Mouse (Mus musculus) ES-Bruce4 (cell line): ENCODE measurements at regions not wholly inside any gene's neighbourhood (a gene's known extent, or its start where the extent isn't known, plus 50 kb on each side); places are given as distances from the start of the nearest gene placed in this dataset.

Source experiments
- H3K27ac ChIP-seq: 2 replicates; pipeline ENCODE4 v1.5.1; 2012; ENCODE audit warnings: low read length, inconsistent platforms; ENCODE audit not compliant: insufficient read depth
- H3K27me3 ChIP-seq: 2 replicates; pipeline ENCODE4 v1.6.1; 2012; ENCODE audit warnings: mild to moderate bottlenecking, low read length, inconsistent platforms; ENCODE audit not compliant: control insufficient read depth, poor library complexity, insufficient read depth, severe bottlenecking
- H3K36me3 ChIP-seq: 2 replicates; pipeline ENCODE4 v1.6.1; 2012; ENCODE audit warnings: inconsistent platforms, mild to moderate bottlenecking, low read length, moderate library complexity; ENCODE audit not compliant: control insufficient read depth, poor library complexity, insufficient read depth, severe bottlenecking
- H3K4me1 ChIP-seq: one replicate; pipeline ENCODE4 v1.8.1; 2011; ENCODE audit warnings: low read length; ENCODE audit not compliant: control insufficient read depth, insufficient read depth
- H3K4me3 ChIP-seq: 2 replicates; pipeline ENCODE4 v1.5.1; 2011; ENCODE audit warnings: low read depth, mild to moderate bottlenecking, low read length
- H3K9ac ChIP-seq: 2 replicates; pipeline ENCODE4 v1.6.1; 2012; ENCODE audit warnings: low read depth, mild to moderate bottlenecking, inconsistent platforms; ENCODE audit not compliant: poor library complexity, severe bottlenecking
- H3K9me3 ChIP-seq: replicated peaks from 2 replicates; pipeline ENCODE4 v1.6.1; 2012; ENCODE audit warnings: mild to moderate bottlenecking, low read length, inconsistent platforms; ENCODE audit not compliant: control insufficient read depth, poor library complexity, insufficient read depth, severe bottlenecking
- CTCF ChIP-seq: IDR thresholded peaks from one replicate; pipeline ENCODE4 v1.8.1; 2011; ENCODE audit warnings: low read depth, low read length
- EP300 ChIP-seq: IDR thresholded peaks from 2 replicates; pipeline ENCODE4 v1.6.1; 2011; ENCODE audit warnings: low read depth, low read length; ENCODE audit not compliant: insufficient read depth
- POLR2A ChIP-seq: IDR thresholded peaks from one replicate; pipeline ENCODE4 v1.8.1; 2011; ENCODE audit warnings: low read length; ENCODE audit not compliant: insufficient read depth

GRCm38 (mm10) chr6:51181905-51182304, 250.6 kb upstream of the Nfe2l3 start:
- Histone ChIP-seq H3K27ac (no peak overlapping the region), H3K9ac (no peak overlapping the region), H3K36me3 (no peaks in the 10 kb centered on the region), H3K4me1 (no peaks in the 10 kb centered on the region), H3K4me3 (no peak overlapping the region), H3K27me3 (peaks cover 24% of the 10 kb centered on the region), H3K9me3 (no peaks in the 10 kb centered on the region)
- TF ChIP-seq POLR2A, result no peak
- TF ChIP-seq EP300, result no peak
- TF ChIP-seq CTCF, result no peak

DNA sequence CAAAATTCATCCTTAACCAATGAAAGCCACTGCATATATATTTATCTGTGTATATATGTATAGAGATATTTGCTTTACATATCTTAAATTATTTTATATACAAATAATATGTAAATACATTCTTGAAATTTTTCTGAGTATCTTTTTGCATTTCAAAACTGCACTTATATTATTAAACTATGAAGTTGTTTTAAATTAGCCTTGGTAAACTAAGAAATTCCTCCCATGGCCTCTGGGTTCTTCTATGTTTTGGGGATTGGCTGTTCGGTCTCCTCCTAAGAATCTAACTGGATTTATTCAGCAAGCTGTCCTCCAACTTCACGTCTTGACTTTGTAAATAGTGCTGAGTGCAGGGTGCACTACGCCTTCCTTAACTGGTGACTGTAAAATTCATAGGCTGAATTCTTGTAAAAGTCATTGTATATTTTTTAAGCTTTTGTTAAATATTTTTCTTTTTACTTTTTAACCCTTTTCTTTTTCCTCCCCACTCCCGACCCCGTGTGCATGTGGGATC, 249.6 kb upstream of the Nfe2l3 start:
- Histone ChIP-seq H3K9me3 (no peaks in the 10 kb centered on the region), H3K27ac (no peak overlapping the region), H3K36me3 (no peaks in the 10 kb centered on the region), H3K4me3 (no peak overlapping the region), H3K4me1 (no peaks in the 10 kb centered on the region), H3K27me3 (peaks cover 18% of the 10 kb centered on the region), H3K9ac (no peak overlapping the region)
- TF ChIP-seq POLR2A (no peak), CTCF (no peak), EP300 (no peak)

DNA sequence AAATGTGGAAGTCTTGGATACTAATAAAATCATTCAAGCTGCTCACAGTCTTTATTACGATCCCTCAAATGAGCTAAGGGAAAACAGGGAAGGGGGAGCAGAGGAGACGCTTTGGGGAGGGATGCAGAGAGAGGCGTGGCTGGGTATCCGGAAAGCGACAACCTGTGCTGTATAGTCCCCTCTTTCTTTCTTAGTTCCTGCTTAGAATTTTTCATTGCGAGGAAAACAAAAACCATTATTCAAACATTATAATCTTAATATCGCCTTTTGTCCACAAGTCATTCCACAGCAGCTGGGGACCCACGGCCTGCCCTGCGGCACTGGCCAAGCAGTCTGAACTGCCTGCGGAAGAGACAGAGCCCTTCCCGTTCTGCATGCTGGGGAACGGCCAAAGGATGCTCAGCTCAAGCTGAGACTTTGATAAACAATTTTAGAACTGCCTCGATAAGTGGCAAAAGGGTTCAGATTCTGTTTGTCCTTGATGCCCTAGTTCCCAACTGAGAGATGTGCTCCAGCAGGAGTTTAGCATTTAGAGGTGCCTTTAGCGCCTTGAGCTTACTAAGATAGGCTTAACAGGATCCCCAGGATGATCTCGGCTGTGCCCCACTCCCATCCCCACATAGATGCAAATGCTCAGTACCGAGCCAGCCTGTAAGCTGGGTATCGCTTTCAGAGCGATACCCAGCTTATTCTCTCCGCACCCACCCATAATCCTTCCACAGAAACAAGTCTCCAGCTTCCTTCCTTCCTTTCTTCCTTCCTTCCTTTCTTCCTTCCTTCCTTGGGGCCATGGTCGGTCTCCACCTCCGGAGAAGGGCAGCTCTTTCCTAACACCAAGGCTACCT, 248.7 kb upstream of the Nfe2l3 start:
- Histone ChIP-seq H3K9ac (no peak overlapping the region), H3K27me3 (peaks cover 18% of the 10 kb centered on the region), H3K9me3 (no peaks in the 10 kb centered on the region), H3K4me1 (no peaks in the 10 kb centered on the region), H3K27ac (no peak overlapping the region), H3K36me3 (no peaks in the 10 kb centered on the region), H3K4me3 (no peak overlapping the region)
- no peak for TF ChIP-seq CTCF
- TF ChIP-seq POLR2A, result no peak
- TF ChIP-seq EP300, result no peak

- no peaks in the 10 kb centered on the region for H3K9me3 ChIP-seq
- H3K27me3 ChIP-seq, result peaks cover 17% of the 10 kb centered on the region
- H3K36me3 ChIP-seq, result no peaks in the 10 kb centered on the region
- H3K27ac ChIP-seq, result no peak overlapping the region
- no peak overlapping the region for H3K9ac ChIP-seq
- TF ChIP-seq POLR2A (no peak), CTCF (no peak), EP300 (no peak)
- H3K4me3 ChIP-seq, result no peak overlapping the region
- no peaks in the 10 kb centered on the region for H3K4me1 ChIP-seq
These were observed 248.0 kb upstream of the Nfe2l3 start for GRCm38 (mm10) chr6:51184500-51184899.

DNA sequence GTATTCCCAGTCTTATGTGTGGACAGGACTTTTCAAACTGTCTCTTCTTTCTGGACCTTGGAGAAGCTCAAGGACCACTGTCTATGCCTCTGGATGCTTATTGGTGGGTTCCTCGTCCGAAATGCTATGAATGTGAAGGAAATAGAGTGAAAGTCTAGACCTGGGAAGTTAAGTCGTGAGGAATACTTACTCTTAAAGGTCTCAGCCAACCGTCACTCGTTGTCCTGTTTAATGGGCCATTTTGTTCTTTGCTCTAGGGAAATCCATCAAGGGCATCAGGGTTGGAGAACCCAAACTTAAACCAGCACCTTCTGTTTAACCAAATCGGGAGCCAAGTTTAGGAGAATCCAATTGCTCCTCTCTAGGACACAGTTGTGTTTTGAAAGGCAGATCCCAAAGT, 247.3 kb upstream of the Nfe2l3 start:
- H3K27me3 ChIP-seq, result peaks cover 14% of the 10 kb centered on the region
- no peaks in the 10 kb centered on the region for H3K36me3 ChIP-seq
- no peaks in the 10 kb centered on the region for H3K9me3 ChIP-seq
- no peak overlapping the region for H3K4me3 ChIP-seq
- no peaks in the 10 kb centered on the region for H3K4me1 ChIP-seq
- TF ChIP-seq EP300, result no peak
- no peak for TF ChIP-seq CTCF
- H3K27ac ChIP-seq, result no peak overlapping the region
- no peak overlapping the region for H3K9ac ChIP-seq

DNA sequence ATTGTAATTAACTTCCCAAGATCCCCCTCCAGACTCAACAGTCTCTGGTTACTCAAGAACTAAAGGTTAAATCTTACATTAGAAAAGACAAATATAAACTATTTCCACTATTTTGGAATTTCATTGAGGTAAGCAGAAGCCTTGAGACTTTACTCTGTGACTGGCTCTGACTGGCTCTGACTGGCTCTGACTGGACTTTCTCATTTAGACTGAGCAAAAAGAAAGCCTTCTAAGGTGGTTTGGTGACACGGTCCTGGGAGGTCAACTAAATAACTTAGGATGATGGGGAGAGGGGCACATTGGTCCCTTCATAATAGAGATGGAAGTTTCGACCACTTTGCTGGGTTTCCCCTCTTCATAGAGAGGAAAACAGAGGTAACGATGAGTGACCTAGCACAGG, 243.3 kb upstream of the Nfe2l3 start:
- H3K9me3 ChIP-seq, result no peaks in the 10 kb centered on the region
- peaks cover 5% of the 10 kb centered on the region for H3K27me3 ChIP-seq
- H3K4me3 ChIP-seq, result no peak overlapping the region
- no peaks in the 10 kb centered on the region for H3K36me3 ChIP-seq
- TF ChIP-seq CTCF (no peak), POLR2A (no peak), EP300 (no peak)
- H3K4me1 ChIP-seq, result no peaks in the 10 kb centered on the region
- H3K27ac ChIP-seq, result no peak overlapping the region
- no peak overlapping the region for H3K9ac ChIP-seq
